Mouse (Mus musculus): ENCODE measurements around the gene Chdh.

DNA sequence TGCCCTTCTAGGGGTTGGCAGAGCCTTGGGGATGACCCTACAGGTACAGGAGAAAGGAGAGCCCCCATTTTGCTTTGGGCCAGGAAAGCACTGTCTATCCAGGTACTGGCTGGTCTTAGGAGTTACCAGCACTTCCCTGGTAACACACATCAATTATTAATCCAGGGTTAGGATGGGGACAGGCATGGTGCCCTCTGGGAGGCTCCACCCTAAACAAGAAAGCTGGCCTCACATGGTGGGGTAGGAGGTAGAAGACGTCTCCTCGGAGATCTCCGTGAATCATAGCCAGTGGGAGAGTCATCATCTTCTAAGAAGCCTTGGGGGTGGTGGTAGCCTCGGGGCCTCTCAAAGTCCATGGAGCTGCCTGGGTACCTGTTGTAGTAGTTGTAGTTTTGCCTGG is 38.2 kb downstream of the Chdh start:
- TF ChIP-seq CTCF (IDR thresholded peaks at IDR 0.05; ENCODE audit: low read depth) (no peak), EP300 (optimal IDR thresholded peaks at IDR 0.05) (no peak)

All from stomach, postnatal 0 days (tissue).